Mouse (Mus musculus): ENCODE measurements around the gene Igsf10. TPM values are rescaled to one million over a fixed set of nuclear protein-coding genes. Genes with fewer than 3 reads are reported as not detected.

Igsf10 gene
- polyA plus RNA-seq, 1 experiment from 2014 or later: 3.8 TPM

DNA sequence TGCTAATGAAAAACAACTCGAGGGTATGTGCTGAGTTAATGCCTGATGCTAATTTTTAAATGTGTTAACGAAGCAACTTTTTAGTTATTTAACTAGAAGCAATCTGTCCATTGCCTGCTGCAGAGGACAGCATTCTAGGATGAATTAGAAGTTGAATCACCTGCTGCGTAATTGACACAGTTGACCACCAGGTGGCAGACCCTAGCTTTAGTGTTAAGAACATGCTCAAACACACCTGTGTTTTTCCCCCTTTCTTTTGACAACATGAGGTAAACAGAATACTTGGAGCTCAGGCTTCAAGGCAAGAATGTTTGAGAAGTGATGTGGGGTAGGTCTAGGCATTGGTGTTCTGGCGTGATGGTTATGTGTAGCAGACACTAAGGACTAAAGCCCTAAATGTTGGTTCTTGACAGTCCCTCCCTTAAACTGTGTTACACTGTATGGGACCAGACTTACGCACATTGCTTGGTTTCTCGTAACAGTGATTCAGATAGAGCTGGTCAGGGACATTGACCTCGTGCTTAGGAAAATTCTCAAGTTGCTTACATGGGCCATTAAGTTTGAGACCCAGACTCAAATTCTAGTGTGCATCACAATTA, 22.8 kb downstream of the Igsf10 start:
- Histone ChIP-seq H3K4me2 (no peak overlapping the region), H3K9me3 (replicated peaks) (no peaks in the 10 kb centered on the region), H3K9ac (no peak overlapping the region), H3K27me3 (no peaks in the 10 kb centered on the region), H3K4me1 (no peaks in the 10 kb centered on the region), H3K36me3 (peaks cover 33% of the 10 kb centered on the region), H3K4me3 (replicated peaks) (no peak overlapping the region), H3K27ac (no peak overlapping the region)
- 28% methylated on average over 7 of the region's 7 CpGs for WGBS
- no peak for ATAC-seq (replicated peaks; ENCODE audit: low FRiP score)

DNA sequence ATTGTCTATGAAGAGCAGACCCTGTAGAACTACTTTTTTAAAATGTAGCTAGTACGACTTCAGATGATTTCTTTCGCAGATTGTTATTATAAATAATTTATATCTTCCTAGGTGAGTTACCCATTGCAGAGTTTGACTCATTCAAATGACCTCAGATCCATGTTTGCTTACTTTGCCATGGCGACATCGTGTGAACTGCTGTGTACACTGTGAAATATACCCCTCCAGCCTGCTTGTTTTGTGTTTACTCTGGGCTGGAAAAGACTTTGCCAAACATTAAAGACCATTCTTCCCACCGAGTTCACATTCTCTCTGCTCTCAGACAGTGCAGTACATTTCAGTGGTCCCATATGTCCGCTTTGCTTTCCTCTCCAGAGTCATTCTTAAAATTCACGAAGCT, 28.1 kb downstream of the Igsf10 start:
- Histone ChIP-seq H3K27ac (no peak overlapping the region), H3K9ac (no peak overlapping the region), H3K4me3 (replicated peaks) (no peak overlapping the region), H3K36me3 (peaks cover 28% of the 10 kb centered on the region), H3K4me1 (no peaks in the 10 kb centered on the region), H3K9me3 (replicated peaks) (no peaks in the 10 kb centered on the region), H3K27me3 (no peaks in the 10 kb centered on the region), H3K4me2 (no peak overlapping the region)
- 72% methylated on average over 7 of the region's 7 CpGs for WGBS
- ATAC-seq (replicated peaks; ENCODE audit: low FRiP score): no peak

DNA sequence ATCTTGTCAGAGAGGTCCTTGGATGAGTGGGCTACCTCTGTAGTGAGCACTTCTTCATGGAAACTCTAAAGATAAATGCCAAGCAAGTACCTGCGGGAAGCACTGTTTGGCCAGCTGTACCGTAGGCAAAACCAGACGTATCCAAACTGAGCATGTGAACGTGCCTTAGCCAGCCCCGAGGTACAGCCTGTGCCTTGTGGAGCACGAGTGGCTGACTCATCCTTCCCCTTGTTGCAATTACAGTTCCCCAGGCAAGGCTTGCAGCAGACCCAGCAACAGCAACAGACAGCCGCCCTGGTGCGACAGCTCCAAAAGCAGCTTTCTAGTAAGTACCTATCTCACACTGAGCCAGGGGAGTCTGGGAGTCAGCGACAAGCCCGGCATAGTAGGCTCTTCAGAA, 31.6 kb downstream of the Igsf10 start:
- no peaks in the 10 kb centered on the region for H3K27me3 ChIP-seq
- no peak overlapping the region for H3K4me3 ChIP-seq (replicated peaks)
- H3K9ac ChIP-seq: no peak overlapping the region
- 87% methylated on average over 10 of the region's 10 CpGs for WGBS
- no peak overlapping the region for H3K27ac ChIP-seq
- H3K36me3 ChIP-seq: peaks cover 4% of the 10 kb centered on the region
- H3K9me3 ChIP-seq (replicated peaks): no peaks in the 10 kb centered on the region
- H3K4me2 ChIP-seq: no peak overlapping the region
- ATAC-seq (replicated peaks; ENCODE audit: low FRiP score): no peak
- H3K4me1 ChIP-seq: no peaks in the 10 kb centered on the region

DNA sequence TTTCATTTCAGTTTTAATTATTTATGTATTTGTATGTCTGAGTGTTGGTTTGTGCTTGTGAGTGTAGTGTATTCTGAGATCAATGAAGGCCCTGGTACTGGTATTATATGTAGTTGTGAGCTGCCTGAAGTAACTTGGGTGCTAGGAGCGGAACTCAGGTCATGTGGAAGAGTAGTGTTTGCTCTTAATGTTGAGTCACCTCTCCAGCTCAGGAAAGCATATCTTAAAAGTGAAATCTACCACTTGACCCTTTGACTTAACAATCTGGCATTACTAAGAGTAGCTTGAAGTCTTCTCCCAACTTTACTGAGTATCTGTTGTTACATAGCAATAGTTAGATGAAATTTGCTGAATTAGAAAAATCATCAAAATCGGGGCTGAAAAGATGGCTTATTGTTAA, 38.7 kb downstream of the Igsf10 start:
- no peak for ATAC-seq (replicated peaks; ENCODE audit: low FRiP score)
- Histone ChIP-seq H3K4me1 (no peaks in the 10 kb centered on the region), H3K9ac (no peak overlapping the region), H3K4me3 (replicated peaks) (no peak overlapping the region), H3K4me2 (no peak overlapping the region), H3K27ac (no peak overlapping the region), H3K36me3 (no peaks in the 10 kb centered on the region), H3K9me3 (replicated peaks) (no peaks in the 10 kb centered on the region), H3K27me3 (no peaks in the 10 kb centered on the region)
- WGBS: 95% methylated on average over 2 of the region's 2 CpGs

DNA sequence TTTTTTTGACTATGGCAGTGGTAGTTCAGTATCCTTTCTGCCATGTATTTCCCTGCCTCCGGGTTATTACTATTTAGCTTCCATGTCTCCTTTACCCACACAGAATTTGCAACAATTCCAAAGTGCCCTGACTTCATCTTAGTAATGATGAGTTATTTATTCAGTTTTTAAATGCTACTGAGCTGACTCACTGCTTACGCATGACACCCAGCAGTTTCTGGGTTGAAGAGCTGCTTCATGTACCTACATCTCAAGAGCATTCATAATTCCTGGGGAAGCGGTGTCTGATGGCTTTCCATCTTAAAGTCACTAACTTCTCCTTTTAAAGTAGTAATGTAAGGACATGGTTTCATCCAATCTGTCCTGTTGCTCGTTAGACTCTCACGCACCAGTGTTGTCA, 39.2 kb downstream of the Igsf10 start:
- Histone ChIP-seq H3K9ac (no peak overlapping the region), H3K9me3 (replicated peaks) (no peaks in the 10 kb centered on the region), H3K36me3 (no peaks in the 10 kb centered on the region), H3K4me3 (replicated peaks) (no peak overlapping the region), H3K27ac (no peak overlapping the region), H3K4me1 (no peaks in the 10 kb centered on the region), H3K27me3 (no peaks in the 10 kb centered on the region), H3K4me2 (no peak overlapping the region)
- 87% methylated on average over 5 of the region's 5 CpGs for WGBS
- ATAC-seq (replicated peaks; ENCODE audit: low FRiP score): no peak

DNA sequence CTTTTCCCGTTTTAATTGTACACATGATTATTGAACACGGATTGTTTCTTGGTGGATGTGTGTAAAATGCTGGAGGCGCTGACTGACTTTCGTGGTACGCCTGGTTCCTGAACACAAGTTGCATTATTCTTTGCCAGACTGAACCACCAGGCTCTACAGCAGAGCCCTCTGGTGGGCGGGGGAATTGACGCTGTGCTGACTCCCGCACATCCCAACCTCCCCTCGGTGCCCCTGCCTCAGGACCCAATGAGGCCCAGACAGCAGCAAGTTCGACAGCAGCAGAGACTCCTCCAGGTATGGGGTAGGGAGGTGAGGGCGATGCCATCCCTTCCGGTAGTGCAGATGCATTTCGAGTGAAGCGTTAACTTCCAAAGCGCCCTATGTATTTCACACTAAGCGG, 46.5 kb downstream of the Igsf10 start:
- 83% methylated on average over 16 of the region's 16 CpGs for WGBS
- ATAC-seq (replicated peaks; ENCODE audit: low FRiP score): no peak
- Histone ChIP-seq H3K27ac (no peak overlapping the region), H3K4me1 (no peaks in the 10 kb centered on the region), H3K36me3 (no peaks in the 10 kb centered on the region), H3K9me3 (replicated peaks) (no peaks in the 10 kb centered on the region), H3K9ac (no peak overlapping the region), H3K4me2 (no peak overlapping the region), H3K4me3 (replicated peaks) (no peak overlapping the region), H3K27me3 (no peaks in the 10 kb centered on the region)

DNA sequence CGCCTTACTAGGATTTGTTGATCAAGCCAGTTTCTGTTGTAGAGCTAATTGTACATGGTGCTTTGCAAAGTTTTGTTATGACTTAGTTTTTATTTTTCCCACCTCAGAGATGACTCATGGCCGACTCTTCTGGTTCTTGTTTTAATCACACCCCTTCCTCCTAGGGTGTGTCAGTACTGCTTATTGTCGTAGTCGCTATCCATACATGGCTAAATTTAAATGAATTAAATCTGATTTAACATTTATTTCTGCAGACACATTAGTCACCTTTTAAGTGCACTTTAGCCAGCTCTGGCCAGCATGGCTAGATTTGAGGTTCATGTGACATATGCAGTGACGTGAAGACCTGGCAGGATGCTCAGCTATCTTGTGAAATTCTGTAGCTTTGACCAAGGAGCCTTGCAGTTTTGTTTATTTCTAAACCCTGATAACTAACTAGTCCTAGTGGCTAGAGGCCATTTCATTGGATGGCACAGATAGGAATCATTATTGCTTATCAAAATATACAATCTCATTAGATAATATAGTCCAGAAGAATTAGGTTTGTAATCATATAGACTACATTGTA, 47.5 kb downstream of the Igsf10 start:
- Histone ChIP-seq H3K9ac (no peak overlapping the region), H3K27me3 (no peaks in the 10 kb centered on the region), H3K4me1 (no peaks in the 10 kb centered on the region), H3K36me3 (no peaks in the 10 kb centered on the region), H3K27ac (no peak overlapping the region), H3K4me2 (no peak overlapping the region), H3K4me3 (replicated peaks) (no peak overlapping the region), H3K9me3 (replicated peaks) (no peaks in the 10 kb centered on the region)
- ATAC-seq (replicated peaks; ENCODE audit: low FRiP score): no peak
- 88% methylated on average over 5 of the region's 5 CpGs for WGBS

DNA sequence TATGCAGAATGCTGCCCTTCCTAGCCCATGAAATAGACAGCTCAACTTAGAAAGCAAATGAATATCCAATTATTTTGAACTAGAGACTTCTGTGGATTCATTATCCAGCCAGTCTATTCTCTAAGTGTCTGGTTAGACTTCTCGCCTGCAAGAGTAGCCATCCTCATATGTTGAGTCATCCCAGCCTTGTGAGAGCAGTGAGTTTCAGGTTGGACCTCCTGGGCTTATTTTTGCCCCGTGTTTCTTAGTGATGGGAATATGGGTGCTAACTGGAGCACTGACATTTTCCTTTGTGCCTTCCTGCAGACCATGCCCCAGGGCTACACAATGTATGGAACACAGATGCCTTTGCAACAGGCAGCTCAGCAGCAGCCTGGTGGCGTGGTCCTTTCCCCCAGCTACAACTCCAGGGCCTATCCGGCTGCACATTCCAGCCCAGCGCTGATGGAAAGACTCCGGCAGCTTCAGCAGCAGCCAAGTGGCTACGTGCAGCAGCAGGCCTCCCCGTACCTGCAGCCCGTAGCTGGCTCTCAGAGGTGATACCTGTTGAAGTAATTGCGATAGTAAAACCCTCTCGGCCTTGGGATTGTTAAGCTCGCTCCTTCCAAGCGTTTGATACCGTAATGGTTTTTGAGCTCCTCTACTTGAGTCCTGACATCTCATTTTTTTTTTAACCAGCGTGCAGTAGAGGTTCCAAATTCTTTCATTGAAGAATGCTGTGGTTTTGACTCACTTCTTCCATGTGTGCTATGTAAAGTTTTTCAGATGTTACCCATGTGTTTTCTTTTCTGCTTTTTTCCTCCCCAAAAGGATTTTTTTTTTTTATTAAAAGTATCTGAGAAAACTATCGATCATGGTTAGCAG, 48.3 kb downstream of the Igsf10 start:
- no peak overlapping the region for H3K4me3 ChIP-seq (replicated peaks)
- no peaks in the 10 kb centered on the region for H3K4me1 ChIP-seq
- H3K9me3 ChIP-seq (replicated peaks): no peaks in the 10 kb centered on the region
- H3K4me2 ChIP-seq: no peak overlapping the region
- WGBS: 89% methylated on average over 16 of the region's 16 CpGs
- no peak overlapping the region for H3K9ac ChIP-seq
- no peaks in the 10 kb centered on the region for H3K36me3 ChIP-seq
- no peaks in the 10 kb centered on the region for H3K27me3 ChIP-seq
- H3K27ac ChIP-seq: no peak overlapping the region
- ATAC-seq (replicated peaks; ENCODE audit: low FRiP score): no peak

DNA sequence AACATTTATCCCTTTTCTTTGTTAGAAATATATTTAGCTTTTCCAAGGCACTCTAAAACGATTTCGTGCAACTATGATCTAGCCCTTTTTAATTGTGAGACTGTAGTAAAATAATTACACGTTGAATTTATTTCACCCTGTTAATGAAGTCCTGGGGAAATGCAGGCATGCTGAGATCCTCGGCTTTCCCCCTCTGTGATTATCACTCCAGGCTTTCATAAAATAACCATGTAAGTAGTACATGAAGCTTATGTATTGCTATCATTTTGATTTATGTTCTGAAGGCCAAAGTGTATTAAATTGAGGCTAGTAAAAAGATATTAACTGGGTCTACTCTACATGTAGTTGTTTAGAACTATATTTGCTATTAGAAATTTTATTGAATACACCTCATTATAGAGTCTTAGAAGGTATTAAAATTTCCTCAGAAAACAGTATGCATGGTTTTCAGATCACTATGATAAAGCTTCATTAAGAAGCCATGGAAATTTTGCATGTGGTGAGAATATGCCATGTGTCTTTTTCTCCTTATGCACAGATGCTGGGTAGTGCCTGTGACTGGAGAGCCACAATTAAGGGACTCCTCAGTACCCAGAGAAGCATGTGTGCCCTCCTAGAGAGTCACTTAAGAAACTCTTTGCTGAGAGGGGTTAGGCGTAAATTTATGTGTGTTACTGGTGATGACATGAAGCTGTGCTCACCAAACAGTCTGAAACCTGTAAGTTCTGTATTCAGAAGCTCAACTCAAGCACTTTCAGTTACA, 50.6 kb downstream of the Igsf10 start:
- no peak for ATAC-seq (replicated peaks; ENCODE audit: low FRiP score)
- Histone ChIP-seq H3K4me2 (no peak overlapping the region), H3K4me1 (no peaks in the 10 kb centered on the region), H3K9ac (no peak overlapping the region), H3K27me3 (no peaks in the 10 kb centered on the region), H3K27ac (no peak overlapping the region), H3K36me3 (no peaks in the 10 kb centered on the region), H3K9me3 (replicated peaks) (no peaks in the 10 kb centered on the region), H3K4me3 (replicated peaks) (no peak overlapping the region)
- WGBS: 83% methylated on average over 5 of the region's 5 CpGs

DNA sequence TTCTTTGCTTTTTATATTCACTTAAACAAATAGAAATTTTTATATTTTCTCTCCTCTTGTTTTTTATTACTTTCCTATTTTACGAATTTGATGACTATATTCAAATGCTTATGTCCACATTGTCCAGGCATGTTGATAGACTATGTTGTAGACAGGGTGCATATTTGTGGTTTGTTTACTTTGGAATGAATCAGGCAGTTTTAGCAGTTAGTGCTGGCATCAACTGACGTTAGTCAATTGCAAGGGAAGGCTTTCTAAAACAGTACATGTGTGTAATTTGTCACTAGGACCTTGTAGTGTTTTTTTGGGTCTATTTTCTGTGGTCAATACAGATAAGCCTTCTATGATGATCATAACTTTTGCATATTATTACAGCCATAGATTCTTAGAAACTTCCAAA, 53.6 kb downstream of the Igsf10 start:
- Histone ChIP-seq H3K4me3 (replicated peaks) (no peak overlapping the region), H3K27me3 (no peaks in the 10 kb centered on the region)
- WGBS: 50% methylated on average over 2 of the region's 2 CpGs

DNA sequence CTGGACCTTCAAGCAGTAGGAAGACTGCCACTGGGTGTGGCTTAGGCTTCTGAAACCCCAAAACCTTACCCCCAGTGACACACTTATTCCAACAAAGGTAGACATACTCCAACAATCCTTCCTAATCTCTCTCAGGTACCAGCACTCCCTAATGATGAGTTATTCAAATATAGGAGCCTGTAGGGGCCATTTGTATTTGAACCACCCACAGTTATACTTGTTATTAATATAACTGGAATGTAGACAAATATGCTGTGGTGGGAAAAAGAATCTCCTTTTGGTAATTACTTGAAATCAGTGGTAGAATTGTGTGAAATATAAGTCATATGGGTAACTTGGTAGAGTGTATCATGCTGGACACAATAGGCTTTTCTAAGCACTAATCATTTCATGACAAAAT, 65.6 kb downstream of the Igsf10 start:
- Histone ChIP-seq H3K9ac (no peak overlapping the region), H3K27ac (no peak overlapping the region), H3K4me3 (replicated peaks) (no peak overlapping the region), H3K27me3 (no peaks in the 10 kb centered on the region), H3K4me1 (no peaks in the 10 kb centered on the region), H3K36me3 (0 out of 2 replicates have a peak, but pooled peaks cover 3% of the 10 kb centered on the region), H3K4me2 (no peak overlapping the region), H3K9me3 (replicated peaks) (no peaks in the 10 kb centered on the region)
- ATAC-seq (replicated peaks; ENCODE audit: low FRiP score): no peak

More for the DNA sequence above, 53.6 kb downstream of the Igsf10 start:
- no peak for ATAC-seq (replicated peaks; ENCODE audit: low FRiP score)
- Histone ChIP-seq H3K27ac (no peak overlapping the region), H3K9ac (no peak overlapping the region), H3K36me3 (no peaks in the 10 kb centered on the region), H3K9me3 (replicated peaks) (no peaks in the 10 kb centered on the region), H3K4me1 (no peaks in the 10 kb centered on the region), H3K4me2 (no peak overlapping the region)

DNA sequence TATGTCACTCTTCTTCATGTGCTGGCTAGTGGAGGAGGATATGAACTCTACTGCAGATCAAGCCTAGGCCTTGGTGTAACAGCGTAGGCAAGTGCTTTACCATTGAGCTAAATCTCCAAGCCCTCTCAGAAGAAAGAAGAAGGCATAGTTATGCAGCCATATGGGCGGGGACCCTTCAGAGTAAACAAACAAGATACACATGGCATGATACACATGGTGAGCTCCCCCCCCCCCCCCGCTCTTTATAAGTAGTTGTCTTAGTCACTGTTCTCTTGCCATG, 66.0 kb downstream of the Igsf10 start:
- Histone ChIP-seq H3K4me1 (no peaks in the 10 kb centered on the region), H3K9me3 (replicated peaks) (no peaks in the 10 kb centered on the region), H3K9ac (no peak overlapping the region), H3K4me2 (no peak overlapping the region), H3K27ac (no peak overlapping the region), H3K36me3 (0 out of 2 replicates have a peak, but pooled peaks cover 3% of the 10 kb centered on the region), H3K27me3 (no peaks in the 10 kb centered on the region), H3K4me3 (replicated peaks) (no peak overlapping the region)
- 91% methylated on average over 3 of the region's 3 CpGs for WGBS
- ATAC-seq (replicated peaks; ENCODE audit: low FRiP score): no peak
